In genomic region chr11:32113118-32113826, GRCm38 (mm10) we compare ENCODE assay signal across 9 mouse cellular contexts.
DNase-seq lines count a peak whose midpoint lies in the region; ATAC-seq lines count a peak whose summit lies in the region.
"Had no signal": no experiment of that assay in that cellular context is flagged by ENCODE, and none has a peak within 500 bp of the region (broad histone marks: within the 10 kb centered on the region; RNA-seq: fewer than 3 reads in every experiment).

No protein-coding gene starts in this region.

- H3K4me1 ChIP-seq in hindbrain, embryonic 15.5 days (replicated peaks): peaks cover 43% of the 10 kb centered on the region
- peaks cover 37% of the 10 kb centered on the region for H3K4me1 ChIP-seq in midbrain, embryonic 16.5 days (ENCODE audit: control insufficient read depth, insufficient read depth, low read length)

- no peaks in the 10 kb centered on the region for H3K27me3 ChIP-seq in hindbrain, embryonic 15.5 days
- no peaks in the 10 kb centered on the region for H3K27me3 ChIP-seq in midbrain, embryonic 16.5 days (ENCODE audit: control insufficient read depth, insufficient read depth, low read depth, low read length)

- 12% methylated on average over 2 of the region's 2 CpGs for WGBS in hindbrain, embryonic 15.5 days
- WGBS in midbrain, embryonic 16.5 days: 0% methylated on average over 2 of the region's 2 CpGs

- no peak overlapping the region for H3K9ac ChIP-seq in hindbrain, embryonic 15.5 days
- H3K9ac ChIP-seq in midbrain, embryonic 16.5 days (ENCODE audit: low read depth, low read length): no peak overlapping the region

- H3K36me3 ChIP-seq in hindbrain, embryonic 15.5 days: no peaks in the 10 kb centered on the region
- no peaks in the 10 kb centered on the region for H3K36me3 ChIP-seq in midbrain, embryonic 16.5 days (ENCODE audit: control insufficient read depth, insufficient read depth, low read length)
- H3K36me3 ChIP-seq: G1E had no signal

- peak; percentile 40 to 64 for DNase-seq in layer of hippocampus, adult 18-20 months (ENCODE audit: low spot score in 2 of 2)
- DNase-seq in layer of hippocampus, adult 9-10 months (ENCODE audit: low spot score): no peak
- peak; percentile 93 for DNase-seq in embryo, embryonic 10 days (ENCODE audit: low spot score)
- no peak for DNase-seq in gastrocnemius, postnatal 25 days
- no peak for DNase-seq in gastrocnemius, postnatal 4 days (ENCODE audit: low spot score in 2 of 2)
- no peak for DNase-seq in cerebellum, adult 9-11 months

- H3K4me3 ChIP-seq in hindbrain, embryonic 15.5 days: no peak overlapping the region
- H3K4me3 ChIP-seq in midbrain, embryonic 16.5 days (ENCODE audit: low read depth, low read length): no peak overlapping the region

- no peak overlapping the region for H3K4me2 ChIP-seq in hindbrain, embryonic 15.5 days
- H3K4me2 ChIP-seq in midbrain, embryonic 16.5 days (ENCODE audit: low read length): peak overlapping the region; percentile 28; the same call in 1 of the 2 replicates

- peak overlapping the region; percentile 87 for H3K27ac ChIP-seq in hindbrain, embryonic 15.5 days (replicated peaks)
- peak overlapping the region; percentile 97 for H3K27ac ChIP-seq in midbrain, embryonic 16.5 days (ENCODE audit: low read length)

- H3K9me3 ChIP-seq in hindbrain, embryonic 15.5 days: no peaks in the 10 kb centered on the region
- H3K9me3 ChIP-seq in midbrain, embryonic 16.5 days (replicated peaks; ENCODE audit: control insufficient read depth, low read length, poor library complexity, severe bottlenecking): no peaks in the 10 kb centered on the region
- H3K9me3 ChIP-seq: G1E had no signal

- peak; percentile 86 for ATAC-seq in hindbrain, embryonic 15.5 days (ENCODE audit: low FRiP score, low read depth)
- ATAC-seq in midbrain, embryonic 16.5 days: peak; percentile 91

Comparison
In these comparisons a context has a peak if more than half of its experiments do, and no peak if none do; other contexts are left out.
1. DNase-seq: peak in layer of hippocampus, adult 18-20 months (2 of 2) and embryo, embryonic 10 days (single experiment); none in layer of hippocampus, adult 9-10 months (single experiment), gastrocnemius, postnatal 25 days (single experiment), gastrocnemius, postnatal 4 days (0 of 2) and cerebellum, adult 9-11 months (single experiment).